Mouse (Mus musculus) hindbrain, postnatal 0 days (tissue): ENCODE results near the gene Prame. TPM values are rescaled to one million over a fixed set of nuclear protein-coding genes. Genes with fewer than 3 reads are reported as not detected.
"Not testable (repeated sequence)": the region's sequence is repeated elsewhere in the genome, so short reads cannot be mapped to it uniquely, and the experiment has no call there.

Source experiments
- ATAC-seq: fragments of 200-750 bp; cut with Nextera tagmentation; 2 replicates; pipeline ENCODE4 v1.8.0; 2017; ENCODE audit warnings: mild to moderate bottlenecking, moderate TSS enrichment, moderate library complexity
- DNase-seq: peaks from one replicate; pipeline ENCODE4 v3.0.0-alpha.2; 2015; ENCODE audit warnings: low spot score
- H3K27ac ChIP-seq: fragments of 300-500 bp; sonication (generic); 2 replicates; pipeline ENCODE4 v1.5.1; 2014; ENCODE audit warnings: mild to moderate bottlenecking
- H3K27me3 ChIP-seq: fragments of 300-500 bp; sonication (generic); 2 replicates; pipeline ENCODE4 v1.6.1; 2014; ENCODE audit warnings: low read length, mixed read lengths; ENCODE audit not compliant: insufficient read depth
- H3K36me3 ChIP-seq: fragments of 300-500 bp; sonication (generic); 2 replicates; pipeline ENCODE4 v1.6.1; 2014; ENCODE audit warnings: low read length, mixed read lengths; ENCODE audit not compliant: insufficient read depth
- H3K4me1 ChIP-seq: fragments of 300-500 bp; sonication (generic); 2 replicates; pipeline ENCODE4 v1.6.1; 2014; ENCODE audit warnings: antibody characterized with exemption, low read length, mixed read lengths; ENCODE audit not compliant: insufficient read depth
- H3K4me2 ChIP-seq: fragments of 300-500 bp; sonication (generic); 2 replicates; pipeline ENCODE4 v1.6.1; 2014; ENCODE audit warnings: low read depth, mild to moderate bottlenecking, low read length, moderate library complexity, mixed read lengths
- H3K4me3 ChIP-seq: fragments of 300-500 bp; sonication (generic); 2 replicates; pipeline ENCODE4 v1.5.1; 2014; ENCODE audit warnings: low read length
- H3K9ac ChIP-seq: fragments of 300-500 bp; sonication (generic); replicated peaks from 2 replicates; pipeline ENCODE4 v1.6.1; 2014; ENCODE audit warnings: mild to moderate bottlenecking, low read length, moderate library complexity, mixed read lengths
- H3K9me3 ChIP-seq: fragments of 300-500 bp; sonication (generic); 2 replicates; pipeline ENCODE4 v1.6.1; 2016; ENCODE audit warnings: low read length, mixed read lengths
- CTCF ChIP-seq: IDR thresholded peaks from 2 replicates; pipeline ENCODE4 v1.5.1; 2016; ENCODE audit warnings: antibody characterized with exemption, control low read depth, low read depth
- WGBS: fragments of 180-500 bp; shearing (Covaris S2); extraction: QIAGEN DNeasy Blood & Tissue Kit; methylation state at CpG from one replicate; pipeline ENCODE4 v1.1.7; 2014; 5-methylcytosine and 5-hydroxymethylcytosine counted together
- polyA plus RNA-seq: library from polyadenylated mRNA; unstranded; fragments of >200 nt; fragmentation: Nextera tagmentation; extraction: Ambion mirVana; gene quantifications from 2 replicates; pipeline ENCODE4 v1.2.1, GENCODE M21; 2015
- total RNA-seq: library from RNA; depleted of rRNA; stranded (reverse); fragments of >200 nt; gene quantifications from 2 replicates; pipeline ENCODE4 v1.2.3, GENCODE M21; 2014; rRNA removed

Gene Prame
- total and polyA plus RNA-seq, 2 experiments from 2014 or later: not detected

DNA sequence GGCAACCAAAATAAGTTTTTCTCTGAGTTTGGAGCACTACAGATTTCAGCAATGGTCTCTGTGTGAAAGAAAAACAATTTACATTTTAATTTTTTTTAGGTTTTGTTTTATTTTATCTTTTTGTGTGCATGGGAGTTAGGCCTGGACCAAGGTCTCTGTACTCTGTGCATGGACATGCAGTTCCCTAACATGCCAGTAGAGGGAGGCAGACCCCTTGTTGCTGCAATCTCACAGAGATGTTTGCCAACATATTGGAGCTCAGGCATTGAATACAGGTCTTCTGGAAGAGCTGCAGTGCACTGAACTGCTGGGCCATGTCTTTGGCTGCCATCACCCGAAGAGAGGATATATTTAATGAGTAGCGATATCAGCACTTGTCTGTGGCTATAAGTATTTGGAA is 58.0 kb downstream of the Prame start:
- not testable (repeated sequence) for H3K4me1 ChIP-seq, H3K36me3 ChIP-seq, H3K9me3 ChIP-seq, H3K9ac ChIP-seq, H3K4me3 ChIP-seq, H3K4me2 ChIP-seq, H3K27ac ChIP-seq, H3K27me3 ChIP-seq
- ATAC-seq: peak; percentile 83
- WGBS: 30% methylated on average over 1 of the region's 2 CpGs
- TF ChIP-seq CTCF: peak; percentile 81
- peak; percentile 73 for DNase-seq

DNA sequence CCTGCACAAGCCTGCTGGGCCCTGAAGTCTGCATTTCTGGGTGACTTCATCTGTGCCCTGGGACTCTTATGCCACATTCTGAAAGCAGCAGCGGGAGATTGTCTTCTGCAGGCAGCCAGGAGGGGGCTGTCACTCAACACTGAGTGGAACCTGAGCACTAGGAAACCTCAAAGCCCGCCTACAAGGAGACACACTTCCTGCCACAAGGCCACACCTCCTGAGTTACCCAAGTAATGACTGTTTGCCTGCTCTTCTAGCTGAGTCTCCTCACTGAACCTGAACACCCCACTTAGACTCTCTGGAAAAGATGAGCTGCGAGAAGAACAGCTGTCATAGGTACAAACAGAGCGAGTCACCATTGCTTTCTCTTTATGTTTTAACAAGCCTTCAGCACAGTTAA is 62.6 kb downstream of the Prame start:
- H3K4me2 ChIP-seq, H3K27ac ChIP-seq, H3K27me3 ChIP-seq, DNase-seq, H3K9me3 ChIP-seq, ATAC-seq, H3K9ac ChIP-seq, H3K36me3 ChIP-seq, H3K4me3 ChIP-seq, H3K4me1 ChIP-seq: not testable (repeated sequence)
- 64% methylated on average over 4 of the region's 4 CpGs for WGBS

Other genes starting within 250 kb of the Prame start
- gene Gm7903, start 193.9 kb downstream of the Prame start, total RNA-seq: 0.10 and 0.29 TPM in 2 replicates
- not detected in 2 replicates for gene Gm7903, start 193.9 kb downstream of the Prame start, polyA plus RNA-seq
- gene AV320801, start 133.1 kb downstream of the Prame start, total RNA-seq: not detected in 2 replicates
- gene AV320801, start 133.1 kb downstream of the Prame start, polyA plus RNA-seq: not detected in 2 replicates
- not detected in 2 replicates for gene Nxf7, start 28.9 kb downstream of the Prame start, total RNA-seq
- 0.24 TPM in 1 of 2 replicates, not detected in the other for gene Nxf7, start 28.9 kb downstream of the Prame start, polyA plus RNA-seq
- gene Tcp11x2, start 66.1 kb upstream of the Prame start, total RNA-seq: not detected in 2 replicates
- not detected in 2 replicates for gene Tcp11x2, start 66.1 kb upstream of the Prame start, polyA plus RNA-seq
- not detected in 2 replicates for gene Tmsb15a, start 97.6 kb upstream of the Prame start, total RNA-seq
- gene Tmsb15a, start 97.6 kb upstream of the Prame start, polyA plus RNA-seq: not detected in 2 replicates
- 9.4 and 12.0 TPM in 2 replicates for gene Armcx5, start 115.0 kb upstream of the Prame start, total RNA-seq
- gene Armcx5, start 115.0 kb upstream of the Prame start, polyA plus RNA-seq: 25.1 and 26.1 TPM in 2 replicates
- 272 and 285 TPM in 2 replicates for gene Gprasp1, start 115.0 kb upstream of the Prame start, total RNA-seq
- gene Gprasp1, start 115.0 kb upstream of the Prame start, polyA plus RNA-seq: 214 and 231 TPM in 2 replicates
- 47.6 and 65.9 TPM in 2 replicates for gene Bhlhb9, start 169.9 kb upstream of the Prame start, total RNA-seq
- 96.4 and 98.2 TPM in 2 replicates for gene Bhlhb9, start 169.9 kb upstream of the Prame start, polyA plus RNA-seq
- gene Gprasp2, start 211.3 kb upstream of the Prame start, total RNA-seq: 201 and 270 TPM in 2 replicates
- 239 and 245 TPM in 2 replicates for gene Gprasp2, start 211.3 kb upstream of the Prame start, polyA plus RNA-seq